Comparison of ENCODE assay signal across 8 mouse cellular contexts in genomic region chr7:29383255-29383654, GRCm38 (mm10).
DNase-seq lines count a peak whose midpoint lies in the region; ATAC-seq lines count a peak whose summit lies in the region.

No protein-coding gene starts in this region.

- WGBS in embryonic facial prominence, embryonic 14.5 days = 30% methylated on average over 7 of the region's 10 CpGs
- 28% methylated on average over 10 of the region's 10 CpGs for whole genome bisulfite sequencing in heart, embryonic 13.5 days
- 22% methylated on average over 10 of the region's 10 CpGs for WGBS in kidney, embryonic 16.5 days
- 35% methylated on average over 10 of the region's 10 CpGs for WGBS in liver, embryonic 13.5 days (ENCODE audit: insufficient replicate concordance)
- 29% methylated on average over 10 of the region's 10 CpGs for WGBS in neural tube, embryonic 12.5 days
- WGBS in stomach, embryonic 15.5 days = 22% methylated on average over 10 of the region's 10 CpGs

- no peak overlapping the region for H3K4me3 ChIP-seq in embryonic facial prominence, embryonic 14.5 days (ENCODE audit: low read depth, low read length)
- H3K4me3 ChIP-seq in heart, embryonic 13.5 days = no peak overlapping the region
- H3K4me3 ChIP-seq in kidney, embryonic 16.5 days (ENCODE audit: low read length) = no peak overlapping the region
- H3K4me3 ChIP-seq in liver, embryonic 13.5 days (replicated peaks) = no peak overlapping the region
- no peak overlapping the region for H3K4me3 ChIP-seq in neural tube, embryonic 12.5 days
- no peak overlapping the region for H3K4me3 ChIP-seq in stomach, embryonic 15.5 days (replicated peaks)

- H3K36me3 ChIP-seq in embryonic facial prominence, embryonic 14.5 days (ENCODE audit: control insufficient read depth, insufficient read depth, low read length) = peaks cover 62% of the 10 kb centered on the region
- peaks cover 21% of the 10 kb centered on the region for H3K36me3 ChIP-seq in heart, embryonic 13.5 days
- peaks cover 40% of the 10 kb centered on the region; the same call in 1 of the 2 replicates for H3K36me3 ChIP-seq in kidney, embryonic 16.5 days (ENCODE audit: insufficient read depth, low read length)
- H3K36me3 ChIP-seq in liver, embryonic 13.5 days = peaks cover 34% of the 10 kb centered on the region
- peaks cover 44% of the 10 kb centered on the region for H3K36me3 ChIP-seq in neural tube, embryonic 12.5 days
- peaks cover 36% of the 10 kb centered on the region for H3K36me3 ChIP-seq in stomach, embryonic 15.5 days

- peak; percentile 70 for ATAC-seq in embryonic facial prominence, embryonic 14.5 days (ENCODE audit: low read depth)
- no peak for ATAC-seq in heart, embryonic 13.5 days (ENCODE audit: extremely low read depth, insufficient number of reproducible peaks, low FRiP score, low TSS enrichment)
- peak; percentile 74 for ATAC-seq in kidney, embryonic 16.5 days (ENCODE audit: low FRiP score, low TSS enrichment)
- ATAC-seq in liver, embryonic 13.5 days (ENCODE audit: low read depth) = 0 out of 2 replicates have a peak, but pooled peaks have one; percentile 10
- ATAC-seq in neural tube, embryonic 12.5 days (ENCODE audit: low FRiP score, low read depth) = peak; percentile 57; the same call in 1 of the 2 replicates
- peak; percentile 47; the same call in 1 of the 2 replicates for ATAC-seq in stomach, embryonic 15.5 days (ENCODE audit: insufficient read depth, low FRiP score, low read depth)

- peak; percentile 64 for DNase-seq in A20 (ENCODE audit: low read depth, low spot score)
- DNase-seq in adrenal gland, postnatal 36 days = peak; percentile 87 to 91
- peak; percentile 82 for DNase-seq in embryonic facial prominence, embryonic 14.5 days (ENCODE audit: low spot score)
- peak; percentile 58 for DNase-seq in liver, embryonic 13.5 days

- no peak overlapping the region for H3K4me2 ChIP-seq in embryonic facial prominence, embryonic 14.5 days (ENCODE audit: low read depth, low read length)
- no peak overlapping the region for H3K4me2 ChIP-seq in heart, embryonic 13.5 days
- no peak overlapping the region for H3K4me2 ChIP-seq in kidney, embryonic 16.5 days (replicated peaks; ENCODE audit: low read depth, low read length)
- H3K4me2 ChIP-seq in liver, embryonic 13.5 days = no peak overlapping the region
- H3K4me2 ChIP-seq in neural tube, embryonic 12.5 days (replicated peaks) = no peak overlapping the region
- H3K4me2 ChIP-seq in stomach, embryonic 15.5 days = no peak overlapping the region

- H3K4me1 ChIP-seq in embryonic facial prominence, embryonic 14.5 days (ENCODE audit: control insufficient read depth, insufficient read depth, low read length) = no peaks in the 10 kb centered on the region
- no peaks in the 10 kb centered on the region for H3K4me1 ChIP-seq in heart, embryonic 13.5 days
- H3K4me1 ChIP-seq in kidney, embryonic 16.5 days (ENCODE audit: insufficient read depth, low read length) = no peaks in the 10 kb centered on the region
- no peaks in the 10 kb centered on the region for H3K4me1 ChIP-seq in liver, embryonic 13.5 days (replicated peaks)
- no peaks in the 10 kb centered on the region for H3K4me1 ChIP-seq in neural tube, embryonic 12.5 days
- H3K4me1 ChIP-seq in stomach, embryonic 15.5 days = peaks cover 14% of the 10 kb centered on the region; the same call in 1 of the 2 replicates

- H3K27ac ChIP-seq in embryonic facial prominence, embryonic 14.5 days (replicated peaks; ENCODE audit: low read depth, low read length) = no peak overlapping the region
- no peak overlapping the region for H3K27ac ChIP-seq in heart, embryonic 13.5 days (replicated peaks)
- H3K27ac ChIP-seq in kidney, embryonic 16.5 days (ENCODE audit: low read length) = no peak overlapping the region
- no peak overlapping the region for H3K27ac ChIP-seq in liver, embryonic 13.5 days
- H3K27ac ChIP-seq in neural tube, embryonic 12.5 days = no peak overlapping the region
- no peak overlapping the region for H3K27ac ChIP-seq in stomach, embryonic 15.5 days

- no peaks in the 10 kb centered on the region for H3K27me3 ChIP-seq in embryonic facial prominence, embryonic 14.5 days (replicated peaks; ENCODE audit: control insufficient read depth, insufficient read depth, low read length)
- peaks cover 73% of the 10 kb centered on the region for H3K27me3 ChIP-seq in heart, embryonic 13.5 days (replicated peaks)
- no peaks in the 10 kb centered on the region for H3K27me3 ChIP-seq in kidney, embryonic 16.5 days (ENCODE audit: insufficient read depth, low read length)
- no peaks in the 10 kb centered on the region for H3K27me3 ChIP-seq in liver, embryonic 13.5 days
- H3K27me3 ChIP-seq in neural tube, embryonic 12.5 days (replicated peaks) = no peaks in the 10 kb centered on the region
- no peaks in the 10 kb centered on the region for H3K27me3 ChIP-seq in stomach, embryonic 15.5 days (replicated peaks)

- H3K9ac ChIP-seq in embryonic facial prominence, embryonic 14.5 days (ENCODE audit: low read depth, low read length) = no peak overlapping the region
- 0 out of 2 replicates have a peak overlapping the region, but pooled peaks have one; percentile 14 for H3K9ac ChIP-seq in heart, embryonic 13.5 days
- H3K9ac ChIP-seq in kidney, embryonic 16.5 days (replicated peaks; ENCODE audit: low read length) = no peak overlapping the region
- H3K9ac ChIP-seq in liver, embryonic 13.5 days = no peak overlapping the region
- H3K9ac ChIP-seq in neural tube, embryonic 12.5 days = no peak overlapping the region
- no peak overlapping the region for H3K9ac ChIP-seq in stomach, embryonic 15.5 days

- H3K9me3 ChIP-seq in embryonic facial prominence, embryonic 14.5 days (ENCODE audit: control insufficient read depth, low read length) = no peaks in the 10 kb centered on the region
- no peaks in the 10 kb centered on the region for H3K9me3 ChIP-seq in heart, embryonic 13.5 days
- H3K9me3 ChIP-seq in kidney, embryonic 16.5 days (ENCODE audit: low read length) = no peaks in the 10 kb centered on the region
- no peaks in the 10 kb centered on the region for H3K9me3 ChIP-seq in liver, embryonic 13.5 days (replicated peaks)
- no peaks in the 10 kb centered on the region for H3K9me3 ChIP-seq in neural tube, embryonic 12.5 days
- no peaks in the 10 kb centered on the region for H3K9me3 ChIP-seq in stomach, embryonic 15.5 days
